Mouse (Mus musculus) brain, embryonic 14.5 days (tissue): Measurements from ENCODE around the gene Pibf1.

Source experiments
- CTCF ChIP-seq: fragments of 200-500 bp; IDR thresholded peaks from 2 replicates; pipeline ENCODE4 v1.5.1; 2012; ENCODE audit warnings: inconsistent platforms, mild to moderate bottlenecking, moderate library complexity, borderline replicate concordance; ENCODE audit not compliant: insufficient read depth, insufficient read length; ENCODE audit errors: extremely low read depth
- POLR2A ChIP-seq: fragments of 200-500 bp; IDR thresholded peaks from 2 replicates; pipeline ENCODE4 v1.6.1; 2012; ENCODE audit warnings: mild to moderate bottlenecking, inconsistent platforms, borderline replicate concordance; ENCODE audit not compliant: poor library complexity, insufficient read depth, insufficient read length, severe bottlenecking; ENCODE audit errors: extremely low read depth

- TF ChIP-seq CTCF = no peak
- TF ChIP-seq POLR2A = no peak
Observed at GRCm38 (mm10) chr14:99278312-99278711, 179.1 kb downstream of the Pibf1 start.
